In genomic region chr1:171036550-171037324, GRCm38 (mm10) we compare ENCODE assay signal across 8 mouse cellular contexts. TPM values are rescaled to one million over a fixed set of nuclear protein-coding genes. Genes with fewer than 3 reads are reported as not detected.
DNase-seq lines count a peak whose midpoint lies in the region; ATAC-seq and TF ChIP-seq lines count a peak whose summit lies in the region.

No protein-coding gene starts in this region.

- peaks cover 28% of the 10 kb centered on the region for H3K27me3 ChIP-seq in embryonic facial prominence, embryonic 15.5 days
- H3K27me3 ChIP-seq in heart, embryonic 10.5 days (ENCODE audit: insufficient read depth, poor library complexity, severe bottlenecking): peaks cover 26% of the 10 kb centered on the region
- peaks cover 22% of the 10 kb centered on the region for H3K27me3 ChIP-seq in kidney, embryonic 14.5 days (ENCODE audit: control insufficient read depth, insufficient read depth, low read length)
- H3K27me3 ChIP-seq in limb, embryonic 14.5 days (ENCODE audit: control insufficient read depth, insufficient read depth, low read length): peaks cover 26% of the 10 kb centered on the region
- no peaks in the 10 kb centered on the region for H3K27me3 ChIP-seq in midbrain, embryonic 16.5 days (ENCODE audit: control insufficient read depth, insufficient read depth, low read depth, low read length)

- peak overlapping the region; percentile 45 for H3K4me3 ChIP-seq in embryonic facial prominence, embryonic 15.5 days (replicated peaks)
- peak overlapping the region; percentile 90 for H3K4me3 ChIP-seq in heart, embryonic 10.5 days
- H3K4me3 ChIP-seq in kidney, embryonic 14.5 days (ENCODE audit: low read length): peak overlapping the region; percentile 41
- peak overlapping the region; percentile 34 for H3K4me3 ChIP-seq in limb, embryonic 14.5 days (replicated peaks; ENCODE audit: low read length)
- H3K4me3 ChIP-seq in midbrain, embryonic 16.5 days (ENCODE audit: low read depth, low read length): peak overlapping the region; percentile 43

- no peak for TF ChIP-seq POLR2A in limb, embryonic 14.5 days (IDR thresholded peaks at IDR 0.05; ENCODE audit: borderline replicate concordance, extremely low read depth, insufficient read depth, insufficient read length)

- no peak overlapping the region for H3K27ac ChIP-seq in embryonic facial prominence, embryonic 15.5 days (replicated peaks)
- no peak overlapping the region for H3K27ac ChIP-seq in heart, embryonic 10.5 days
- no peak overlapping the region for H3K27ac ChIP-seq in kidney, embryonic 14.5 days (ENCODE audit: low read depth, low read length)
- H3K27ac ChIP-seq in limb, embryonic 14.5 days (replicated peaks; ENCODE audit: low read depth, low read length): no peak overlapping the region
- no peak overlapping the region for H3K27ac ChIP-seq in midbrain, embryonic 16.5 days (ENCODE audit: low read length)

- WGBS in embryonic facial prominence, embryonic 15.5 days: 3% methylated on average over 22 of the region's 22 CpGs
- WGBS in heart, embryonic 10.5 days: 4% methylated on average over 22 of the region's 22 CpGs
- 3% methylated on average over 22 of the region's 22 CpGs for WGBS in kidney, embryonic 14.5 days
- 5% methylated on average over 22 of the region's 22 CpGs for WGBS in limb, embryonic 14.5 days
- 3% methylated on average over 22 of the region's 22 CpGs for WGBS in midbrain, embryonic 16.5 days

- H3K4me1 ChIP-seq in embryonic facial prominence, embryonic 15.5 days: peaks cover 10% of the 10 kb centered on the region; the same call in 1 of the 2 replicates
- peaks cover 6% of the 10 kb centered on the region for H3K4me1 ChIP-seq in heart, embryonic 10.5 days
- no peaks in the 10 kb centered on the region for H3K4me1 ChIP-seq in kidney, embryonic 14.5 days (ENCODE audit: control insufficient read depth, insufficient read depth, low read length)
- H3K4me1 ChIP-seq in limb, embryonic 14.5 days (ENCODE audit: control insufficient read depth, insufficient read depth, low read length): no peaks in the 10 kb centered on the region
- H3K4me1 ChIP-seq in midbrain, embryonic 16.5 days (ENCODE audit: control insufficient read depth, insufficient read depth, low read length): peaks cover 11% of the 10 kb centered on the region

- peak overlapping the region; percentile 66 for H3K4me2 ChIP-seq in embryonic facial prominence, embryonic 15.5 days (replicated peaks)
- peak overlapping the region; percentile 71 for H3K4me2 ChIP-seq in kidney, embryonic 14.5 days (replicated peaks; ENCODE audit: low read depth, low read length)
- peak overlapping the region; percentile 64 for H3K4me2 ChIP-seq in limb, embryonic 14.5 days (replicated peaks; ENCODE audit: low read depth, low read length, severe bottlenecking)
- H3K4me2 ChIP-seq in midbrain, embryonic 16.5 days (ENCODE audit: low read length): peak overlapping the region; percentile 57

- H3K36me3 ChIP-seq in embryonic facial prominence, embryonic 15.5 days: no peaks in the 10 kb centered on the region
- H3K36me3 ChIP-seq in heart, embryonic 10.5 days: no peaks in the 10 kb centered on the region
- no peaks in the 10 kb centered on the region for H3K36me3 ChIP-seq in kidney, embryonic 14.5 days (ENCODE audit: control insufficient read depth, insufficient read depth, low read length)
- H3K36me3 ChIP-seq in limb, embryonic 14.5 days (ENCODE audit: control insufficient read depth, insufficient read depth, low read length): no peaks in the 10 kb centered on the region
- H3K36me3 ChIP-seq in midbrain, embryonic 16.5 days (ENCODE audit: control insufficient read depth, insufficient read depth, low read length): no peaks in the 10 kb centered on the region

- 0 out of 2 replicates have a peak, but pooled peaks have one; percentile 64 for ATAC-seq in embryonic facial prominence, embryonic 15.5 days (ENCODE audit: insufficient number of reproducible peaks, low FRiP score, low TSS enrichment, low read depth)
- ATAC-seq in kidney, embryonic 14.5 days (ENCODE audit: low FRiP score, low TSS enrichment): peak; percentile 63
- peak; percentile 60 for ATAC-seq in limb, embryonic 14.5 days (ENCODE audit: low FRiP score, low read depth)
- ATAC-seq in midbrain, embryonic 16.5 days: peak; percentile 62

- DNase-seq in A20 (ENCODE audit: low read depth, low spot score): peak; percentile 90
- DNase-seq in adrenal gland, postnatal 25 days: peak; percentile 78
- no peak for DNase-seq in heart, embryonic 10.5 days (ENCODE audit: low spot score)
- peak; percentile 92 for DNase-seq in limb, embryonic 14.5 days (ENCODE audit: low spot score)
- peak; percentile 78 to 89 for DNase-seq in spleen, postnatal 4 days (ENCODE audit: low spot score in 2 of 2)

- H3K9ac ChIP-seq in embryonic facial prominence, embryonic 15.5 days: no peak overlapping the region
- no peak overlapping the region for H3K9ac ChIP-seq in kidney, embryonic 14.5 days (ENCODE audit: low read depth, low read length)
- no peak overlapping the region for H3K9ac ChIP-seq in limb, embryonic 14.5 days (ENCODE audit: low read depth, low read length, severe bottlenecking)
- no peak overlapping the region for H3K9ac ChIP-seq in midbrain, embryonic 16.5 days (ENCODE audit: low read depth, low read length)

- H3K9me3 ChIP-seq in embryonic facial prominence, embryonic 15.5 days (replicated peaks): no peaks in the 10 kb centered on the region
- no peaks in the 10 kb centered on the region for H3K9me3 ChIP-seq in heart, embryonic 10.5 days
- no peaks in the 10 kb centered on the region for H3K9me3 ChIP-seq in kidney, embryonic 14.5 days (ENCODE audit: control insufficient read depth, low read length)
- H3K9me3 ChIP-seq in limb, embryonic 14.5 days (ENCODE audit: control insufficient read depth, low read length): no peaks in the 10 kb centered on the region
- no peaks in the 10 kb centered on the region for H3K9me3 ChIP-seq in midbrain, embryonic 16.5 days (replicated peaks; ENCODE audit: control insufficient read depth, low read length, poor library complexity, severe bottlenecking)

RNA-seq across cellular contexts. Expression of gene Fcgr4, which starts 18.0 kb away (rescaled TPM):
- total RNA-seq in adrenal gland, postnatal 25 days (2021): 0.76 and 1.6 TPM in 2 replicates
- polyA plus RNA-seq in embryonic facial prominence, embryonic 15.5 days (2015; fragmentation: Nextera tagmentation; extraction: Ambion mirVana): 0.53 and 1.8 TPM in 2 replicates
- polyA plus RNA-seq in heart, embryonic 10.5 days (2016; fragmentation: Nextera tagmentation; extraction: Ambion mirVana): 0.14 TPM in 1 of 2 replicates, not detected in the other
- polyA plus RNA-seq in kidney, embryonic 14.5 days (2014; fragmentation: Nextera tagmentation; extraction: Ambion mirVana): 0.97 and 1.0 TPM in 2 replicates
- 0.75 and 1.2 TPM in 2 replicates for polyA plus RNA-seq in limb, embryonic 14.5 days (2012; rRNA removed)
- polyA plus RNA-seq in limb, embryonic 14.5 days (2014; fragmentation: Nextera tagmentation; extraction: Ambion mirVana): 0.59 and 0.79 TPM in 2 replicates
- 0.14 and 0.16 TPM in 2 replicates for polyA plus RNA-seq in midbrain, embryonic 16.5 days (2015; fragmentation: Nextera tagmentation; extraction: Ambion mirVana)

RNA-seq across cellular contexts. Expression of gene Fcgr3, which starts 28.0 kb away (rescaled TPM):
- 5.5 and 7.4 TPM in 2 replicates for total RNA-seq in adrenal gland, postnatal 25 days (2021)
- polyA plus RNA-seq in embryonic facial prominence, embryonic 15.5 days (2015; fragmentation: Nextera tagmentation; extraction: Ambion mirVana): 25.6 and 26.1 TPM in 2 replicates
- polyA plus RNA-seq in heart, embryonic 10.5 days (2016; fragmentation: Nextera tagmentation; extraction: Ambion mirVana): 1.3 and 4.1 TPM in 2 replicates
- polyA plus RNA-seq in kidney, embryonic 14.5 days (2014; fragmentation: Nextera tagmentation; extraction: Ambion mirVana): 7.0 and 7.9 TPM in 2 replicates
- polyA plus RNA-seq in limb, embryonic 14.5 days (2012; rRNA removed): 12.8 and 13.7 TPM in 2 replicates
- 17.6 and 19.7 TPM in 2 replicates for polyA plus RNA-seq in limb, embryonic 14.5 days (2014; fragmentation: Nextera tagmentation; extraction: Ambion mirVana)
- polyA plus RNA-seq in midbrain, embryonic 16.5 days (2015; fragmentation: Nextera tagmentation; extraction: Ambion mirVana): 6.8 and 9.0 TPM in 2 replicates

Comparison
In these comparisons a context has a peak if more than half of its experiments do, and no peak if none do; other contexts are left out.
1. H3K4me3 ChIP-seq: peak in every context shown above with its lines; median percentile 90 in heart, embryonic 10.5 days; 45 in embryonic facial prominence, embryonic 15.5 days; 43 in midbrain, embryonic 16.5 days; 41 in kidney, embryonic 14.5 days; 34 in limb, embryonic 14.5 days.